Mouse (Mus musculus) brain, adult 10 weeks (tissue): ENCODE data around the gene Dlg5. TPM values are rescaled to one million over a fixed set of nuclear protein-coding genes. Genes with fewer than 3 reads are reported as not detected.

Source experiments
- polyA plus RNA-seq: library from polyadenylated mRNA; stranded (reverse); fragments of 350-450 nt; fragmentation: Illumina TruSeq; extraction: RNeasy Lipid Tissue Mini Kit (QIAGEN cat#74804); gene quantifications from one replicate; pipeline ENCODE4 v1.2.3, GENCODE M21; 2015; ENCODE audit warnings: low read depth, low replicate concordance

The Dlg5 gene
- polyA plus RNA-seq = 21.5 TPM

GRCm38 (mm10) chr14:24245177-24246081 lies at the start of gene Dlg5:
Gene Dlg5, minus strand, starts transcription at chr14:24245920.

GRCm38 (mm10) chr14:24292914-24293313 lies 47.2 kb upstream of the Dlg5 start, which contains the start of gene E330034G19Rik:
Gene E330034G19Rik, plus strand, starts transcription at chr14:24293214.

Other genes starting within 250 kb of the Dlg5 start
- 54.7 TPM for gene Kcnma1, start 231.4 kb downstream of the Dlg5 start, polyA plus RNA-seq
- not detected for gene E330034G19Rik, start 47.3 kb upstream of the Dlg5 start, polyA plus RNA-seq
- 14.5 TPM for gene Polr3a, start 241.1 kb upstream of the Dlg5 start, polyA plus RNA-seq
- 2,580 TPM for gene Rps24, start 241.2 kb upstream of the Dlg5 start, polyA plus RNA-seq